Mouse (Mus musculus): ENCODE measurements at regions not wholly inside any gene's neighbourhood (a gene's known extent, or its start where the extent isn't known, plus 50 kb on each side); places are given as distances from the start of the nearest gene placed in this dataset.

GRCm38 (mm10) chr3:133623201-133623744 is 78.3 kb upstream of the Tet2 start:
- H3K4me3 ChIP-seq (ENCODE audit: low read length): no peak overlapping the region
- H3K9ac ChIP-seq (ENCODE audit: low read depth, low read length): no peak overlapping the region
- 70% methylated on average over 9 of the region's 9 CpGs for WGBS
- peak; percentile 35; the same call in 1 of the 2 replicates for ATAC-seq (ENCODE audit: low FRiP score, low TSS enrichment)
- no peaks in the 10 kb centered on the region for H3K36me3 ChIP-seq (ENCODE audit: control insufficient read depth, insufficient read depth, low read length)
- H3K27ac ChIP-seq (ENCODE audit: low read depth, low read length): no peak overlapping the region
- no peaks in the 10 kb centered on the region for H3K27me3 ChIP-seq (ENCODE audit: control insufficient read depth, insufficient read depth, low read length)
- H3K9me3 ChIP-seq (ENCODE audit: control insufficient read depth, low read length): no peaks in the 10 kb centered on the region
- H3K4me2 ChIP-seq (replicated peaks; ENCODE audit: low read depth, low read length): no peak overlapping the region
- H3K4me1 ChIP-seq (ENCODE audit: control insufficient read depth, insufficient read depth, low read length): no peaks in the 10 kb centered on the region

- WGBS: 74% methylated on average over 3 of the region's 3 CpGs
- H3K4me3 ChIP-seq (ENCODE audit: low read length): no peak overlapping the region
These were observed 79.3 kb upstream of the Tet2 start for GRCm38 (mm10) chr3:133624079-133624875.

GRCm38 (mm10) chr3:133625046-133625445 is 80.1 kb upstream of the Tet2 start:
- WGBS: 94% methylated on average over 3 of the region's 3 CpGs
- ATAC-seq (ENCODE audit: low FRiP score, low TSS enrichment): no peak
- Histone ChIP-seq H3K4me3 (ENCODE audit: low read length) (no peak overlapping the region), H3K4me2 (replicated peaks; ENCODE audit: low read depth, low read length) (no peak overlapping the region), H3K4me1 (ENCODE audit: control insufficient read depth, insufficient read depth, low read length) (no peaks in the 10 kb centered on the region), H3K9ac (ENCODE audit: low read depth, low read length) (no peak overlapping the region), H3K27ac (ENCODE audit: low read depth, low read length) (no peak overlapping the region), H3K9me3 (ENCODE audit: control insufficient read depth, low read length) (no peaks in the 10 kb centered on the region), H3K27me3 (ENCODE audit: control insufficient read depth, insufficient read depth, low read length) (no peaks in the 10 kb centered on the region), H3K36me3 (ENCODE audit: control insufficient read depth, insufficient read depth, low read length) (no peaks in the 10 kb centered on the region)

More at GRCm38 (mm10) chr3:133624079-133624875, 79.3 kb upstream of the Tet2 start:
- no peak for ATAC-seq (ENCODE audit: low FRiP score, low TSS enrichment)
- Histone ChIP-seq H3K4me2 (replicated peaks; ENCODE audit: low read depth, low read length) (no peak overlapping the region), H3K36me3 (ENCODE audit: control insufficient read depth, insufficient read depth, low read length) (no peaks in the 10 kb centered on the region), H3K27ac (ENCODE audit: low read depth, low read length) (no peak overlapping the region), H3K9me3 (ENCODE audit: control insufficient read depth, low read length) (no peaks in the 10 kb centered on the region), H3K4me1 (ENCODE audit: control insufficient read depth, insufficient read depth, low read length) (no peaks in the 10 kb centered on the region), H3K27me3 (ENCODE audit: control insufficient read depth, insufficient read depth, low read length) (no peaks in the 10 kb centered on the region), H3K9ac (ENCODE audit: low read depth, low read length) (no peak overlapping the region)

- no peak for ATAC-seq (ENCODE audit: low FRiP score, low TSS enrichment)
- WGBS: 57% methylated on average over 1 of the region's 1 CpGs
- no peaks in the 10 kb centered on the region for H3K9me3 ChIP-seq (ENCODE audit: control insufficient read depth, low read length)
- H3K4me3 ChIP-seq (ENCODE audit: low read length): no peak overlapping the region
- no peaks in the 10 kb centered on the region for H3K27me3 ChIP-seq (ENCODE audit: control insufficient read depth, insufficient read depth, low read length)
- no peak overlapping the region for H3K27ac ChIP-seq (ENCODE audit: low read depth, low read length)
- no peaks in the 10 kb centered on the region for H3K4me1 ChIP-seq (ENCODE audit: control insufficient read depth, insufficient read depth, low read length)
- no peak overlapping the region for H3K4me2 ChIP-seq (replicated peaks; ENCODE audit: low read depth, low read length)
- H3K9ac ChIP-seq (ENCODE audit: low read depth, low read length): no peak overlapping the region
- H3K36me3 ChIP-seq (ENCODE audit: control insufficient read depth, insufficient read depth, low read length): no peaks in the 10 kb centered on the region
These were observed 81.5 kb upstream of the Tet2 start for GRCm38 (mm10) chr3:133626442-133626841.

GRCm38 (mm10) chr3:133627116-133627844 is 82.3 kb upstream of the Tet2 start:
- Histone ChIP-seq H3K27ac (ENCODE audit: low read depth, low read length) (no peak overlapping the region), H3K4me1 (ENCODE audit: control insufficient read depth, insufficient read depth, low read length) (no peaks in the 10 kb centered on the region), H3K9me3 (ENCODE audit: control insufficient read depth, low read length) (no peaks in the 10 kb centered on the region), H3K36me3 (ENCODE audit: control insufficient read depth, insufficient read depth, low read length) (no peaks in the 10 kb centered on the region), H3K4me2 (replicated peaks; ENCODE audit: low read depth, low read length) (no peak overlapping the region), H3K9ac (ENCODE audit: low read depth, low read length) (no peak overlapping the region), H3K4me3 (ENCODE audit: low read length) (no peak overlapping the region), H3K27me3 (ENCODE audit: control insufficient read depth, insufficient read depth, low read length) (no peaks in the 10 kb centered on the region)
- 63% methylated on average over 3 of the region's 3 CpGs for WGBS
- no peak for ATAC-seq (ENCODE audit: low FRiP score, low TSS enrichment)

- WGBS: 87% methylated on average over 5 of the region's 5 CpGs
- no peaks in the 10 kb centered on the region for H3K9me3 ChIP-seq (ENCODE audit: control insufficient read depth, low read length)
- no peak overlapping the region for H3K27ac ChIP-seq (ENCODE audit: low read depth, low read length)
- H3K4me3 ChIP-seq (ENCODE audit: low read length): no peak overlapping the region
- no peak overlapping the region for H3K4me2 ChIP-seq (replicated peaks; ENCODE audit: low read depth, low read length)
- no peaks in the 10 kb centered on the region for H3K4me1 ChIP-seq (ENCODE audit: control insufficient read depth, insufficient read depth, low read length)
- no peaks in the 10 kb centered on the region for H3K27me3 ChIP-seq (ENCODE audit: control insufficient read depth, insufficient read depth, low read length)
- H3K36me3 ChIP-seq (ENCODE audit: control insufficient read depth, insufficient read depth, low read length): no peaks in the 10 kb centered on the region
- H3K9ac ChIP-seq (ENCODE audit: low read depth, low read length): no peak overlapping the region
- no peak for ATAC-seq (ENCODE audit: low FRiP score, low TSS enrichment)
These were observed 89.4 kb upstream of the Tet2 start for GRCm38 (mm10) chr3:133634306-133634705.

GRCm38 (mm10) chr3:133645604-133646003 is 100.7 kb upstream of the Tet2 start:
- Histone ChIP-seq H3K9ac (ENCODE audit: low read depth, low read length) (no peak overlapping the region), H3K9me3 (ENCODE audit: control insufficient read depth, low read length) (no peaks in the 10 kb centered on the region), H3K27ac (ENCODE audit: low read depth, low read length) (no peak overlapping the region), H3K4me3 (ENCODE audit: low read length) (no peak overlapping the region), H3K4me2 (replicated peaks; ENCODE audit: low read depth, low read length) (no peak overlapping the region), H3K36me3 (ENCODE audit: control insufficient read depth, insufficient read depth, low read length) (no peaks in the 10 kb centered on the region), H3K27me3 (ENCODE audit: control insufficient read depth, insufficient read depth, low read length) (no peaks in the 10 kb centered on the region), H3K4me1 (ENCODE audit: control insufficient read depth, insufficient read depth, low read length) (no peaks in the 10 kb centered on the region)
- 87% methylated on average over 1 of the region's 1 CpGs for WGBS
- no peak for ATAC-seq (ENCODE audit: low FRiP score, low TSS enrichment)

GRCm38 (mm10) chr3:133646449-133647059 is 101.6 kb upstream of the Tet2 start:
- H3K27me3 ChIP-seq (ENCODE audit: control insufficient read depth, insufficient read depth, low read length): no peaks in the 10 kb centered on the region
- no peak for ATAC-seq (ENCODE audit: low FRiP score, low TSS enrichment)
- H3K9me3 ChIP-seq (ENCODE audit: control insufficient read depth, low read length): no peaks in the 10 kb centered on the region
- no peak overlapping the region for H3K4me3 ChIP-seq (ENCODE audit: low read length)
- H3K4me2 ChIP-seq (replicated peaks; ENCODE audit: low read depth, low read length): no peak overlapping the region
- 66% methylated on average over 7 of the region's 7 CpGs for WGBS
- no peaks in the 10 kb centered on the region for H3K36me3 ChIP-seq (ENCODE audit: control insufficient read depth, insufficient read depth, low read length)
- no peaks in the 10 kb centered on the region for H3K4me1 ChIP-seq (ENCODE audit: control insufficient read depth, insufficient read depth, low read length)
- no peak overlapping the region for H3K27ac ChIP-seq (ENCODE audit: low read depth, low read length)
- H3K9ac ChIP-seq (ENCODE audit: low read depth, low read length): no peak overlapping the region

GRCm38 (mm10) chr3:133650025-133650424 is 105.1 kb upstream of the Tet2 start:
- H3K4me3 ChIP-seq (ENCODE audit: low read length): no peak overlapping the region
- no peaks in the 10 kb centered on the region for H3K9me3 ChIP-seq (ENCODE audit: control insufficient read depth, low read length)
- H3K4me2 ChIP-seq (replicated peaks; ENCODE audit: low read depth, low read length): no peak overlapping the region
- H3K4me1 ChIP-seq (ENCODE audit: control insufficient read depth, insufficient read depth, low read length): no peaks in the 10 kb centered on the region
- H3K27ac ChIP-seq (ENCODE audit: low read depth, low read length): no peak overlapping the region
- H3K36me3 ChIP-seq (ENCODE audit: control insufficient read depth, insufficient read depth, low read length): no peaks in the 10 kb centered on the region
- no peak overlapping the region for H3K9ac ChIP-seq (ENCODE audit: low read depth, low read length)
- ATAC-seq (ENCODE audit: low FRiP score, low TSS enrichment): no peak
- no peaks in the 10 kb centered on the region for H3K27me3 ChIP-seq (ENCODE audit: control insufficient read depth, insufficient read depth, low read length)

All from kidney, embryonic 14.5 days (tissue).